Mouse (Mus musculus): Measurements from ENCODE around the gene Cul9. TPM values are rescaled to one million over a fixed set of nuclear protein-coding genes. Genes with fewer than 3 reads are reported as not detected.
A peak's percentile ranks its signal among the peaks of the same experiment; 100 is the strongest.

Gene Cul9
- polyA plus RNA-seq, 1 experiment from 2014 or later: 5.8 TPM

- no peak overlapping the region for H3K27ac ChIP-seq
- no peaks in the 10 kb centered on the region for H3K36me3 ChIP-seq
- no peaks in the 10 kb centered on the region for H3K9me3 ChIP-seq (replicated peaks)
- no peak overlapping the region for H3K9ac ChIP-seq
- no peak overlapping the region for H3K4me3 ChIP-seq (replicated peaks)
- peaks cover 12% of the 10 kb centered on the region for H3K27me3 ChIP-seq
- 0 out of 2 replicates have a peak, but pooled peaks cover 7% of the 10 kb centered on the region for H3K4me1 ChIP-seq
- H3K4me2 ChIP-seq: no peak overlapping the region
- no peak for ATAC-seq (replicated peaks; ENCODE audit: low FRiP score)
- WGBS: 46% methylated on average over 24 of the region's 24 CpGs
Observed at GRCm38 (mm10) chr17:46521963-46522668, 24.1 kb downstream of the Cul9 start.

DNA sequence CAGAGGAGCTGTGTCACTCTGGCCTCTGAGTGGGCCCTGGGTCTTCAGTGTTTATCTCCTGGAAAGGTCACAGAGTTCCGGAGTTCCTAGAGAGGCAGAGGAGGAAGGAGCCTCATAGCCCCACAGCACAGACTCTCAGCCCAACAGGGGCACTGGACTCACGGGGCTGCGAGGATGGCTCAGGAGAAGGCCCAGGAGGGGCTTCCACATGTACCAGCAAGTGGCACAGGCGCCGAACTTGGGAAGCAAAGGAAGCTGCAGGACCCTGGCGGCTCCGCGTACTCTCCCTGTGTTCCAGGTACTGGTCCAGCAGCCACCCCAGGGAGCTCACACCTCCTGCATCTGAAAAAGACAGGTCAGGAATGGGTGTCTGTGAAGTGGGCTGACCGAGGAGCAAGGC, 25.0 kb downstream of the Cul9 start:
- Histone ChIP-seq H3K4me1 (0 out of 2 replicates have a peak, but pooled peaks cover 7% of the 10 kb centered on the region), H3K9ac (no peak overlapping the region), H3K27ac (no peak overlapping the region), H3K4me3 (replicated peaks) (no peak overlapping the region), H3K36me3 (no peaks in the 10 kb centered on the region), H3K9me3 (replicated peaks) (no peaks in the 10 kb centered on the region), H3K27me3 (peaks cover 12% of the 10 kb centered on the region), H3K4me2 (peak overlapping the region; percentile 40; the same call in 1 of the 2 replicates)
- ATAC-seq (replicated peaks; ENCODE audit: low FRiP score): no peak
- WGBS: 72% methylated on average over 9 of the region's 9 CpGs

DNA sequence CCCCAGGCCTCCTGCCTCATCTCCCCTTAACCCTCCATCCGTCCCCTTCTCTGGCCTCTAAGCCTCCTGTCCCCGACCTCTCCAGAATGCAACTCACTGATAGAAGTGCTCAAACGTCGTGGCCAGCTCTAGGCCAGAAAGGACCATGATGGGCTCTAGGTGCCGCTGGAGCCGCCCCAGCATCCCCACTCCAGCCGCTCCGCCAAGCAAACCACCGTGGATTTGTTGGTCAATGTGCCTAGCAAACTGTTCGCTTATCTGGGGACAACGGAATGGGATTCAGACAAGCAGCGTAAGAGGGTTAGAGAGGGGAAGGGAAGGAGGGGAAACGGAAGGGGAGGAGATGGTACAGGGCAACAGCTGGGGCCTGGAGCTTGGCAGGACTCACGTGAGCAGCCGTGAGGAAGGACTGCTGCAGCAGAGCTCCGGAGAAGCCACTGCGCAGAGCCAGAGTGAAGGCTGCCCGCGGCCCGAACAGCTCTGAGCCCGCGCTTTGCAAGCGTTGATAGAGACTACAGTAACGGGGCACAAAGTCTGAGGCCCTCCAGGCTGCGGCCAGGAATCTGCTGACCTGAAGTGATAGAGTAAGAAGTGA, 25.7 kb downstream of the Cul9 start:
- no peak overlapping the region for H3K27ac ChIP-seq
- WGBS: 51% methylated on average over 25 of the region's 25 CpGs
- H3K36me3 ChIP-seq: no peaks in the 10 kb centered on the region
- peaks cover 12% of the 10 kb centered on the region for H3K27me3 ChIP-seq
- H3K9me3 ChIP-seq (replicated peaks): no peaks in the 10 kb centered on the region
- peak overlapping the region; percentile 4; the same call in 1 of the 2 replicates for H3K4me3 ChIP-seq (replicated peaks)
- H3K9ac ChIP-seq: no peak overlapping the region
- peak overlapping the region; percentile 40 for H3K4me2 ChIP-seq
- no peak; the same call in 1 of the 2 replicates for ATAC-seq (replicated peaks; ENCODE audit: low FRiP score)
- H3K4me1 ChIP-seq: 0 out of 2 replicates have a peak, but pooled peaks cover 7% of the 10 kb centered on the region

- H3K9ac ChIP-seq: no peak overlapping the region
- no peak overlapping the region for H3K27ac ChIP-seq
- peak overlapping the region; percentile 40 for H3K4me2 ChIP-seq
- no peaks in the 10 kb centered on the region for H3K9me3 ChIP-seq (replicated peaks)
- WGBS: 60% methylated on average over 10 of the region's 10 CpGs
- peaks cover 12% of the 10 kb centered on the region for H3K27me3 ChIP-seq
- no peak overlapping the region for H3K4me3 ChIP-seq (replicated peaks)
- no peaks in the 10 kb centered on the region for H3K36me3 ChIP-seq
- 0 out of 2 replicates have a peak, but pooled peaks cover 7% of the 10 kb centered on the region for H3K4me1 ChIP-seq
- no peak for ATAC-seq (replicated peaks; ENCODE audit: low FRiP score)
Observed at GRCm38 (mm10) chr17:46519971-46520370, 26.2 kb downstream of the Cul9 start.

DNA sequence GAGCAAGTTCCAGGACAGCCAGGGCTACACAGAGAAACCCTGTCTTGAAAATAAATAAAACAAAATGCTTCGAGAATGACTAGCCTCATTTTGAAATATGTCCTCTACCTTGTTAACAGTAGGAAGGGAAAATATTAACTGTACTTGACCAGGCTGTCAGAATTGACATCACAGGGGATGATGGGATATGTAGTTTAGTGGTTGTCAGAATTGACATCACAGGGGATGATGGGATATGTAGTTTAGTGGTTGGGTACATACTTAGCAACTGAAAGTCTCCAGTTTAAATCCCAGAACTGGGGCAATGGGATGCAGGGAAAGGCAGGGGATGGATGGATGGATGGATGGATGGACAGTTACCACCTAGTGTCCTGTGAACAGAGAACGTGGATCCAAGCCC, 32.9 kb downstream of the Cul9 start:
- Histone ChIP-seq H3K4me3 (replicated peaks) (no peak overlapping the region), H3K27ac (no peak overlapping the region), H3K27me3 (no peaks in the 10 kb centered on the region), H3K9me3 (replicated peaks) (no peaks in the 10 kb centered on the region), H3K36me3 (no peaks in the 10 kb centered on the region), H3K9ac (no peak overlapping the region), H3K4me1 (no peaks in the 10 kb centered on the region), H3K4me2 (no peak overlapping the region)
- 72% methylated on average over 2 of the region's 2 CpGs for WGBS
- ATAC-seq (replicated peaks; ENCODE audit: low FRiP score): no peak

DNA sequence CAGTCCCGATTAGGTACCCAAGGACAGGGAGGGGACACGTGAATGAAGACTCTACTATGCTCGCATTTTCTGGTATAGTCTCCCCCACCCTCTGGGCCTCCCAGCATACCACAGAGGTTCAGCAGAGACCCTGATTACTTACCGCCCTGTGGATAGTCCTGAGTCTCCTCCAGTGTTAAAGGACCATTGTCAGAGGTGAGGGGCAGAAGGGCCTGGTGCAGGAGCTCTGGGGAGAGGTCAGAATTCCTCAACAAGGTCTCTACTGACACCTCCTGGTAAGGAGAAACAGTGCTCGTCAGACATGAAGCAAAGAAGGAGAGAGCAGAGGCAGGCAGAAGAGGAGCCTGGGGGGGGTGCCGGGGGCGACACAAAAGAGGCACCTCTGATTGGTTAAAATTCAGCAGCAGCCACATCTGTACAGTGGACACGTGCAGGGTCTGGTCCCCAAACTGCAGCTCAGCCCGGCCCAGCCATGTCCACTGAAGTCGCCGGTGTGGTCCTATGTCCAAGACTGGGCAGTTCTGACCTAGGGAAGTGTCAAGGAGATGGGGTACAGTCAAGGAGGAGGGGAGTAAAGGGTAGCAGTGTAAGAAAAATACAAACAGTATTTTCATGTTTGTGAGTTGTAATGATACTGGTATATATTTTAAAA, 35.0 kb downstream of the Cul9 start:
- no peak overlapping the region for H3K4me2 ChIP-seq
- no peaks in the 10 kb centered on the region for H3K9me3 ChIP-seq (replicated peaks)
- no peak overlapping the region for H3K27ac ChIP-seq
- WGBS: 48% methylated on average over 11 of the region's 11 CpGs
- no peak overlapping the region for H3K4me3 ChIP-seq (replicated peaks)
- ATAC-seq (replicated peaks; ENCODE audit: low FRiP score): 0 out of 2 replicates have a peak, but pooled peaks have one; percentile 25
- H3K9ac ChIP-seq: no peak overlapping the region
- H3K4me1 ChIP-seq: no peaks in the 10 kb centered on the region
- H3K27me3 ChIP-seq: no peaks in the 10 kb centered on the region
- no peaks in the 10 kb centered on the region for H3K36me3 ChIP-seq

GRCm38 (mm10) chr17:46505617-46506016, 40.6 kb downstream of the Cul9 start:
- ATAC-seq (replicated peaks; ENCODE audit: low FRiP score): no peak
- 0 out of 2 replicates have a peak, but pooled peaks cover under 1% of the 10 kb centered on the region for H3K36me3 ChIP-seq
- H3K4me2 ChIP-seq: no peak overlapping the region
- no peaks in the 10 kb centered on the region for H3K27me3 ChIP-seq
- no peak overlapping the region for H3K9ac ChIP-seq
- no peak overlapping the region for H3K27ac ChIP-seq
- 87% methylated on average over 3 of the region's 3 CpGs for WGBS
- no peaks in the 10 kb centered on the region for H3K9me3 ChIP-seq (replicated peaks)
- H3K4me3 ChIP-seq (replicated peaks): no peak overlapping the region
- peaks cover 8% of the 10 kb centered on the region; the same call in 1 of the 2 replicates for H3K4me1 ChIP-seq

DNA sequence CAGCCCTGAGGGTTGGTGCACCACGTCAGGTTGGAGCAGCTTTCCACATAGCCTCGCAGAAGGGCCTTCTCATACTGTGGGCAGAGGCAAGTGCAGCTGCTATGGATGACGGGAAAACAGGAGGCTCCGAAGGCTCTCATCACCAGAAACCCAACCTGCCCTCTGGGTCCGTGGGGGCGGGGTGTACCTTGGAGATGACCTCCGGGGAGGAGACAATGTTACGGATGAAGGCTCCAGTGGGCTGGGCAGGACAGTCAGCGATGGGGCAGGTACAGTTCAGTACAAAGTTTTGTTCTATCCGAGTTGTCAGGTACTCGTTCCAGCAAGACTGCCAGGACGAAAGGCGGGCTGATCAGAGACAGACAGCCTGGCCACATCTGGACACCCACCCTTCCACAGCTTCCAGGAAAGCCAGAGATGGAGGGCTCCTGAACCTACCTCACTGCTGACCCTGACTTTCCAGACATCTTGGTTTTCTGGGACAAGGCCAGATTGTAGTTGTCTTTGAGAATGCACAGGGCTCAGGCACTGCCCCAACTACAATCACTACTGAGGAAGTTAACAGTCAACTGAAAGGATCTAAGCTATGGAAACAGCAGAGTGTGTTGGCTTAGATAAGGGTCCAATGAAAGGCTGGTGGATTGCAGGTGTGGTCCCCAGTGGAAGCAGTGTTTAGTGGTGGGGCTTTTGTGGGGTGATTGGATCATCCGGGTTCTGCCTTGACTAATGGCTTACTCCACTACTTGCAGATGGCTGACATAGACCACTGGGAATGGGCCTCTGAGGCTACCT, 42.1 kb downstream of the Cul9 start:
- no peak overlapping the region for H3K9ac ChIP-seq
- H3K4me1 ChIP-seq: peaks cover 8% of the 10 kb centered on the region; the same call in 1 of the 2 replicates
- peaks cover 12% of the 10 kb centered on the region for H3K36me3 ChIP-seq
- no peak overlapping the region for H3K4me3 ChIP-seq (replicated peaks)
- no peaks in the 10 kb centered on the region for H3K27me3 ChIP-seq
- ATAC-seq (replicated peaks; ENCODE audit: low FRiP score): peak; percentile 43; the same call in 1 of the 2 replicates
- no peaks in the 10 kb centered on the region for H3K9me3 ChIP-seq (replicated peaks)
- 0 out of 2 replicates have a peak overlapping the region, but pooled peaks have one; percentile 5 for H3K4me2 ChIP-seq
- 49% methylated on average over 14 of the region's 14 CpGs for whole genome bisulfite sequencing
- H3K27ac ChIP-seq: peak overlapping the region; percentile 23; the same call in 1 of the 2 replicates

DNA sequence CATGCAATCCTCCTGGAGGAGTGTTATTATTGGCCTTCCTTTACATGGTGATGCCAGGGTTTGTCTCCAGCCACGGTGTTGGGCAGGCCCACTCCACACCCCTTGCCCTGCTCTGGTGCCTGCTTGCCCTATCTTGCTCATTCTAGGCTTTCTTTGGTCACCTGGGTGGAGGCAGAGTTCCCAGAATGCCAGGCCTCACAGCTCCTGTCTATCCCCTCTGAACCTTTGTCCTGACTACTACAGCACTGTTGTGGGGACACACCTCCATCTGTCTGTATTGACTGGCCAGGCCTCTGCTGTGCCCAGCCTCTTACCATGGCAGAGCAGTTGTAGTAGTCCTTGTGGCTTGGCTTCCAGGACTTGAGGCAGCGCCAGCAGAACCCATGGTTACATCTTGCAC, 43.4 kb downstream of the Cul9 start:
- peaks cover 17% of the 10 kb centered on the region for H3K36me3 ChIP-seq
- peaks cover 15% of the 10 kb centered on the region for H3K4me1 ChIP-seq
- no peak overlapping the region for H3K9ac ChIP-seq
- no peak overlapping the region for H3K4me3 ChIP-seq (replicated peaks)
- H3K4me2 ChIP-seq: no peak overlapping the region
- H3K9me3 ChIP-seq (replicated peaks): no peaks in the 10 kb centered on the region
- H3K27me3 ChIP-seq: no peaks in the 10 kb centered on the region
- WGBS: 93% methylated on average over 2 of the region's 2 CpGs
- no peak overlapping the region for H3K27ac ChIP-seq
- ATAC-seq (replicated peaks; ENCODE audit: low FRiP score): no peak

DNA sequence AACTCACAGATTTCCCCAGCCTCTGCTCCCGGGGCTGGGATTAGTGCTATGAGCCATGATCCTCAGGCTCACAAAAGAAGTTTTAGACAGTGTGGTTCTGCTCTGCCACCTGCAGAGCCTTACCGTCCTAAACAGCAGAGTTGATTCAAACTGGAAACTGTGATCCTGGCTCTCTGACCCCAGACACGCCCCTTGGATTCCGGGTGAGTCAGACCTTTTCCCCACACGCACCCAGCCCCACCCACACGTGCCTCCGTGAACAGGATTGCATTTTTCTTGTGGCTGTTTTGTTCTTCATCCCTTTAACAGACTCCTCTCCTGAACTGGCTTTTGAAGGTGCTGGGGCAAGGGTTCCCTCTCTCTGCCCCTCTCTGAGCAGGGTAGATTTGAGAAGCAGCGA, 48.2 kb downstream of the Cul9 start:
- H3K4me2 ChIP-seq: no peak overlapping the region; the same call in 1 of the 2 replicates
- WGBS: 63% methylated on average over 8 of the region's 8 CpGs
- H3K4me1 ChIP-seq: peaks cover 19% of the 10 kb centered on the region
- no peak overlapping the region for H3K27ac ChIP-seq
- no peak for ATAC-seq (replicated peaks; ENCODE audit: low FRiP score)
- no peaks in the 10 kb centered on the region for H3K9me3 ChIP-seq (replicated peaks)
- H3K9ac ChIP-seq: no peak overlapping the region
- peaks cover 17% of the 10 kb centered on the region for H3K36me3 ChIP-seq
- H3K27me3 ChIP-seq: peaks cover 23% of the 10 kb centered on the region
- no peak overlapping the region for H3K4me3 ChIP-seq (replicated peaks)

DNA sequence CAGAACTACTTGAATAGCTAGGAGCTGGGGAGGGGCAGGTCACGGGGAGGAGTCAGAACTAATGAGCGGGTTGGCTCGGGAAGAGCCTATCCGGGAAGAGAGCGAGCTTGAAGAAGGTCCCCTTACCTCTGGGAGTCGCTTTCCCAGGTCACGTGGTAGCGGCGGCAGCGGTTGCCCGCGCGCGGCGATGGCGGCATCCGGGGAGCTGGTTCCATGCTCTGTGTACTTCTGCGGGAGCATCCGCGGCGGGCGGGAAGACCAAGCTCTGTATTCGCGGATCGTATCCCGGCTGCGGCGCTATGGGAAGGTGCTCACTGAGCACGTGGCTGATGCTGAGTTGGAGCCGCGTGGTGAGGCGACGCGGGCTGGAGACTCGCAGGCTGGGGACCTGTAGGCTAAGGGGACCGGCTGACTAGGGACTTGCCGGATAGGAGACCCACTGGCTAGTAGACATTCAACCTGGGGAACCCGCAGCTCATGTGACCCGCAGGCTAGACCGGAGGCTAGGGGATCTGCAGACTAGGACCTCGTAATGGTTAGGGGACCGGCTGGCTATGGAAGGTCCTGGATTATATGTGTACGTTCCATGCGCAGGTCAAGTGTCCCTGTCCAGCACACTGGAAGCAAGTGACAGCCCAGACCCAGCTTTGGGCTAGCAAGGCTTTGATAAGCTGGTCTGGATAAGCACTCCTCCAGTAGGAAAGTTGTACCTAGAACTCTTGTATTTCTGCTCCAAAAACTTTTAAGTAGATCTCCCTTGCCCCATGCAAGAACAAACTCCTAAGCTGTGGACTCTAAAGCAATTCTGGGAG, 49.4 kb downstream of the Cul9 start, which contains the start of gene Dnph1:
TSS of gene Dnph1 (plus strand) at position 89 of the 812 bp plus-strand sequence.
- peak within 1 kb of the TSS; percentile 65 for H3K9ac ChIP-seq
- WGBS: under 1% methylated on average over 44 of the region's 44 CpGs
- peak; percentile 95 for ATAC-seq (replicated peaks; ENCODE audit: low FRiP score)
- H3K4me1 ChIP-seq: peaks cover 19% of the 10 kb centered on the region
- peak within 1 kb of the TSS; percentile 87 for H3K4me2 ChIP-seq
- H3K27me3 ChIP-seq: peaks cover 29% of the 10 kb centered on the region
- H3K27ac ChIP-seq: peak within 1 kb of the TSS; percentile 41; the same call in 1 of the 2 replicates
- H3K9me3 ChIP-seq (replicated peaks): no peaks in the 10 kb centered on the region
- H3K4me3 ChIP-seq (replicated peaks): peak within 1 kb of the TSS; percentile 66
- H3K36me3 ChIP-seq: peaks cover 17% of the 10 kb centered on the region
